Mouse (Mus musculus): ENCODE measurements around the gene Timm22. TPM values are rescaled to one million over a fixed set of nuclear protein-coding genes. Genes with fewer than 3 reads are reported as not detected.

The Timm22 gene
- 113 and 139 TPM in 2 replicates for polyA plus RNA-seq (2014; fragmentation: Nextera tagmentation; extraction: Ambion mirVana)

- Histone ChIP-seq H3K9me3 (ENCODE audit: control insufficient read depth, low read length) (no peaks in the 10 kb centered on the region), H3K36me3 (ENCODE audit: control insufficient read depth, insufficient read depth, low read length) (peaks cover 11% of the 10 kb centered on the region), H3K27ac (ENCODE audit: low read depth, low read length) (peak within 1 kb of the TSS; percentile 13; the same call in 1 of the 2 replicates), H3K27me3 (ENCODE audit: control insufficient read depth, insufficient read depth, low read length) (no peaks in the 10 kb centered on the region), H3K4me1 (ENCODE audit: control insufficient read depth, insufficient read depth, low read length) (peaks cover 5% of the 10 kb centered on the region; the same call in 1 of the 2 replicates), H3K4me2 (replicated peaks; ENCODE audit: low read depth, low read length) (peak within 1 kb of the TSS; percentile 69), H3K4me3 (ENCODE audit: low read length) (peak within 1 kb of the TSS; percentile 91), H3K9ac (ENCODE audit: low read depth, low read length) (peak within 1 kb of the TSS; percentile 90)
- peak; percentile 96 for ATAC-seq (ENCODE audit: low FRiP score, low TSS enrichment)
- under 1% methylated on average over 46 of the region's 46 CpGs for WGBS
Observed at GRCm38 (mm10) chr11:76406702-76407583, at the start of gene Timm22. TSS of gene Timm22 (plus strand) at chr11:76406952.

- peaks cover 50% of the 10 kb centered on the region for H3K4me1 ChIP-seq (ENCODE audit: control insufficient read depth, insufficient read depth, low read length)
- H3K27ac ChIP-seq (ENCODE audit: low read depth, low read length) = no peak overlapping the region
- no peaks in the 10 kb centered on the region for H3K27me3 ChIP-seq (ENCODE audit: control insufficient read depth, insufficient read depth, low read length)
- H3K36me3 ChIP-seq (ENCODE audit: control insufficient read depth, insufficient read depth, low read length) = no peaks in the 10 kb centered on the region
- no peak overlapping the region for H3K4me3 ChIP-seq (ENCODE audit: low read length)
- no peak overlapping the region for H3K4me2 ChIP-seq (replicated peaks; ENCODE audit: low read depth, low read length)
- H3K9me3 ChIP-seq (ENCODE audit: control insufficient read depth, low read length) = no peaks in the 10 kb centered on the region
- no peak for ATAC-seq (ENCODE audit: low FRiP score, low TSS enrichment)
- H3K9ac ChIP-seq (ENCODE audit: low read depth, low read length) = no peak overlapping the region
- 92% methylated on average over 12 of the region's 12 CpGs for WGBS
Observed at GRCm38 (mm10) chr11:76357464-76357863, 49.3 kb upstream of the Timm22 start.

- no peaks in the 10 kb centered on the region for H3K36me3 ChIP-seq (ENCODE audit: control insufficient read depth, insufficient read depth, low read length)
- no peaks in the 10 kb centered on the region for H3K9me3 ChIP-seq (ENCODE audit: control insufficient read depth, low read length)
- no peak for ATAC-seq (ENCODE audit: low FRiP score, low TSS enrichment)
- H3K4me1 ChIP-seq (ENCODE audit: control insufficient read depth, insufficient read depth, low read length) = peaks cover 46% of the 10 kb centered on the region
- no peak overlapping the region for H3K9ac ChIP-seq (ENCODE audit: low read depth, low read length)
- H3K4me2 ChIP-seq (replicated peaks; ENCODE audit: low read depth, low read length) = no peak overlapping the region
- H3K27ac ChIP-seq (ENCODE audit: low read depth, low read length) = peak overlapping the region; percentile 47; the same call in 1 of the 2 replicates
- WGBS = 62% methylated on average over 14 of the region's 14 CpGs
- H3K4me3 ChIP-seq (ENCODE audit: low read length) = no peak overlapping the region
- no peaks in the 10 kb centered on the region for H3K27me3 ChIP-seq (ENCODE audit: control insufficient read depth, insufficient read depth, low read length)
Observed at GRCm38 (mm10) chr11:76358628-76359320, 48.0 kb upstream of the Timm22 start.

GRCm38 (mm10) chr11:76360255-76360654 lies 46.5 kb upstream of the Timm22 start:
- Histone ChIP-seq H3K36me3 (ENCODE audit: control insufficient read depth, insufficient read depth, low read length) (no peaks in the 10 kb centered on the region), H3K27ac (ENCODE audit: low read depth, low read length) (no peak overlapping the region), H3K4me2 (replicated peaks; ENCODE audit: low read depth, low read length) (no peak overlapping the region), H3K9me3 (ENCODE audit: control insufficient read depth, low read length) (no peaks in the 10 kb centered on the region), H3K4me3 (ENCODE audit: low read length) (no peak overlapping the region), H3K4me1 (ENCODE audit: control insufficient read depth, insufficient read depth, low read length) (peaks cover 43% of the 10 kb centered on the region), H3K27me3 (ENCODE audit: control insufficient read depth, insufficient read depth, low read length) (no peaks in the 10 kb centered on the region), H3K9ac (ENCODE audit: low read depth, low read length) (no peak overlapping the region)
- ATAC-seq (ENCODE audit: low FRiP score, low TSS enrichment) = no peak
- WGBS = 68% methylated on average over 6 of the region's 6 CpGs

GRCm38 (mm10) chr11:76361422-76361821 lies 45.3 kb upstream of the Timm22 start:
- Histone ChIP-seq H3K4me2 (replicated peaks; ENCODE audit: low read depth, low read length) (no peak overlapping the region), H3K27me3 (ENCODE audit: control insufficient read depth, insufficient read depth, low read length) (no peaks in the 10 kb centered on the region), H3K9ac (ENCODE audit: low read depth, low read length) (no peak overlapping the region), H3K4me1 (ENCODE audit: control insufficient read depth, insufficient read depth, low read length) (peaks cover 34% of the 10 kb centered on the region), H3K4me3 (ENCODE audit: low read length) (no peak overlapping the region), H3K27ac (ENCODE audit: low read depth, low read length) (no peak overlapping the region), H3K36me3 (ENCODE audit: control insufficient read depth, insufficient read depth, low read length) (no peaks in the 10 kb centered on the region), H3K9me3 (ENCODE audit: control insufficient read depth, low read length) (no peaks in the 10 kb centered on the region)
- WGBS = 43% methylated on average over 4 of the region's 4 CpGs
- no peak for ATAC-seq (ENCODE audit: low FRiP score, low TSS enrichment)

GRCm38 (mm10) chr11:76363178-76363577 lies 43.6 kb upstream of the Timm22 start:
- Histone ChIP-seq H3K4me2 (replicated peaks; ENCODE audit: low read depth, low read length) (no peak overlapping the region), H3K27ac (ENCODE audit: low read depth, low read length) (peak overlapping the region; percentile 59; the same call in 1 of the 2 replicates), H3K9ac (ENCODE audit: low read depth, low read length) (no peak overlapping the region), H3K4me3 (ENCODE audit: low read length) (no peak overlapping the region), H3K9me3 (ENCODE audit: control insufficient read depth, low read length) (no peaks in the 10 kb centered on the region), H3K36me3 (ENCODE audit: control insufficient read depth, insufficient read depth, low read length) (no peaks in the 10 kb centered on the region), H3K27me3 (ENCODE audit: control insufficient read depth, insufficient read depth, low read length) (no peaks in the 10 kb centered on the region), H3K4me1 (ENCODE audit: control insufficient read depth, insufficient read depth, low read length) (peaks cover 28% of the 10 kb centered on the region)
- WGBS = 8% methylated on average over 6 of the region's 6 CpGs
- peak; percentile 54; the same call in 1 of the 2 replicates for ATAC-seq (ENCODE audit: low FRiP score, low TSS enrichment)

GRCm38 (mm10) chr11:76363636-76364035 lies 43.1 kb upstream of the Timm22 start:
- no peaks in the 10 kb centered on the region for H3K9me3 ChIP-seq (ENCODE audit: control insufficient read depth, low read length)
- H3K27ac ChIP-seq (ENCODE audit: low read depth, low read length) = peak overlapping the region; percentile 59; the same call in 1 of the 2 replicates
- H3K4me1 ChIP-seq (ENCODE audit: control insufficient read depth, insufficient read depth, low read length) = peaks cover 28% of the 10 kb centered on the region
- H3K36me3 ChIP-seq (ENCODE audit: control insufficient read depth, insufficient read depth, low read length) = no peaks in the 10 kb centered on the region
- no peak overlapping the region for H3K4me3 ChIP-seq (ENCODE audit: low read length)
- no peaks in the 10 kb centered on the region for H3K27me3 ChIP-seq (ENCODE audit: control insufficient read depth, insufficient read depth, low read length)
- H3K4me2 ChIP-seq (replicated peaks; ENCODE audit: low read depth, low read length) = no peak overlapping the region; the same call in 1 of the 2 replicates
- WGBS = 12% methylated on average over 9 of the region's 9 CpGs
- no peak overlapping the region for H3K9ac ChIP-seq (ENCODE audit: low read depth, low read length)
- 0 out of 2 replicates have a peak, but pooled peaks have one; percentile 14 for ATAC-seq (ENCODE audit: low FRiP score, low TSS enrichment)

- Histone ChIP-seq H3K36me3 (ENCODE audit: control insufficient read depth, insufficient read depth, low read length) (no peaks in the 10 kb centered on the region), H3K9ac (ENCODE audit: low read depth, low read length) (no peak overlapping the region), H3K4me3 (ENCODE audit: low read length) (no peak overlapping the region), H3K4me2 (replicated peaks; ENCODE audit: low read depth, low read length) (no peak overlapping the region; the same call in 1 of the 2 replicates), H3K27ac (ENCODE audit: low read depth, low read length) (peak overlapping the region; percentile 59; the same call in 1 of the 2 replicates), H3K4me1 (ENCODE audit: control insufficient read depth, insufficient read depth, low read length) (peaks cover 26% of the 10 kb centered on the region), H3K9me3 (ENCODE audit: control insufficient read depth, low read length) (no peaks in the 10 kb centered on the region), H3K27me3 (ENCODE audit: control insufficient read depth, insufficient read depth, low read length) (no peaks in the 10 kb centered on the region)
- ATAC-seq (ENCODE audit: low FRiP score, low TSS enrichment) = peak; percentile 71; the same call in 1 of the 2 replicates
- WGBS = 48% methylated on average over 5 of the region's 5 CpGs
Observed at GRCm38 (mm10) chr11:76364038-76364437, 42.7 kb upstream of the Timm22 start.

Measured in kidney, embryonic 14.5 days (tissue).